Mouse (Mus musculus) erythroblast, embryonic 14.5 days (primary cell): ENCODE measurements at regions not wholly inside any gene's neighbourhood (a gene's known extent, or its start where the extent isn't known, plus 50 kb on each side); places are given as distances from the start of the nearest gene placed in this dataset.
"Not testable (repeated sequence)": the region's sequence is repeated elsewhere in the genome, so short reads cannot be mapped to it uniquely, and the experiment has no call there.

Experiments
- GATA1 ChIP-seq: IDR thresholded peaks from 2 replicates; pipeline ENCODE4 v1.6.1; 2012; ENCODE audit warnings: low read length, inconsistent platforms, mixed read lengths
- TAL1 ChIP-seq: IDR thresholded peaks from 3 replicates; pipeline ENCODE4 v1.6.1; 2012; ENCODE audit warnings: low read length, inconsistent platforms, mixed read lengths

DNA sequence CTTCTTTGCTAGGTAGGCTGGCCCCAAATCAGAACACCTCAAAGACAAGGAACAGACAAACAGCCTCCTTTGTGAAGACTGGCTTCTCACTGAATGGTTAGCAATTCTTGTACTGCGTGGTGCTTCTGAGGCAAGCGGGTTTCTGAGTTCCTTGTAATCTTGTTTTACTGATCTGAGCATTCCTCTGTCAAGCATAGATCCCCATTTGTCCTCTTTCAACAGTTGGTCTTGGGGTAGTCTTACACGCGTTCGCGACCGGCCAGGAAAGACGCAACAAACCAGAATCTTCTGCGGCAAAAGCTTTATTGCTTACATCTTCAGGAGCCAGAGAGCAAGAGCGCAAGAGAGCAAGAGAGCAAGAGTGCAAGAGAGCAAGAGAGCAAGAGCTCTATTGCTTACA, 57.7 kb upstream of the Zfp366 start:
- not testable (repeated sequence) for TF ChIP-seq GATA1, TAL1
